Mouse (Mus musculus) intestine, postnatal 0 days (tissue): ENCODE measurements around the gene Mettl22. TPM values are rescaled to one million over a fixed set of nuclear protein-coding genes. Genes with fewer than 3 reads are reported as not detected.

ENCODE experiments used
- ATAC-seq: fragments of 200-750 bp; cut with Nextera tagmentation; 2 replicates; pipeline ENCODE4 v1.8.0; 2017; ENCODE audit warnings: mild to moderate bottlenecking, moderate TSS enrichment, moderate library complexity
- H3K27ac ChIP-seq: fragments of 300-500 bp; sonication (generic); 2 replicates; pipeline ENCODE4 v1.5.1; 2014; ENCODE audit warnings: mild to moderate bottlenecking, low read depth, low read length, moderate library complexity
- H3K27me3 ChIP-seq: fragments of 300-500 bp; sonication (generic); replicated peaks from 2 replicates; pipeline ENCODE4 v1.6.1; 2014; ENCODE audit warnings: low read length, mixed read lengths; ENCODE audit not compliant: control insufficient read depth, insufficient read depth
- H3K36me3 ChIP-seq: fragments of 300-500 bp; sonication (generic); 2 replicates; pipeline ENCODE4 v1.6.1; 2014; ENCODE audit warnings: mild to moderate bottlenecking, moderate library complexity; ENCODE audit not compliant: control insufficient read depth, insufficient read depth
- H3K4me1 ChIP-seq: fragments of 300-500 bp; sonication (generic); replicated peaks from 2 replicates; pipeline ENCODE4 v1.6.1; 2014; ENCODE audit warnings: antibody characterized with exemption, low read length, mixed read lengths; ENCODE audit not compliant: control insufficient read depth, insufficient read depth
- H3K4me2 ChIP-seq: fragments of 300-500 bp; sonication (generic); replicated peaks from 2 replicates; pipeline ENCODE4 v1.6.1; 2014; ENCODE audit warnings: low read depth, mild to moderate bottlenecking, moderate library complexity
- H3K4me3 ChIP-seq: fragments of 300-500 bp; sonication (generic); 2 replicates; pipeline ENCODE4 v1.5.1; 2014; ENCODE audit warnings: low read depth, low read length
- H3K9ac ChIP-seq: fragments of 300-500 bp; sonication (generic); 2 replicates; pipeline ENCODE4 v1.6.1; 2014; ENCODE audit warnings: mild to moderate bottlenecking, low read depth, low read length
- H3K9me3 ChIP-seq: fragments of 300-500 bp; sonication (generic); 2 replicates; pipeline ENCODE4 v1.6.1; 2016; ENCODE audit warnings: mixed run types; ENCODE audit not compliant: control insufficient read depth
- CTCF ChIP-seq: sonication (generic); IDR thresholded peaks from 2 replicates; pipeline ENCODE4 v1.5.1; 2016; ENCODE audit warnings: low read depth, mild to moderate bottlenecking, control low read depth, antibody characterized with exemption, moderate library complexity
- WGBS: fragments of 180-500 bp; shearing (Covaris S2); extraction: QIAGEN DNeasy Blood & Tissue Kit; methylation state at CpG from one replicate; pipeline ENCODE4 v1.1.7; 2014; 5-methylcytosine and 5-hydroxymethylcytosine counted together
- polyA plus RNA-seq: library from polyadenylated mRNA; unstranded; fragments of >200 nt; fragmentation: Nextera tagmentation; extraction: Ambion mirVana; gene quantifications from 2 replicates; pipeline ENCODE4 v1.2.1, GENCODE M21; 2015

The Mettl22 gene
- polyA plus RNA-seq, result 12.3 and 14.8 TPM in 2 replicates

GRCm38 (mm10) chr16:8470603-8471481, at the start of gene Mettl22:
Mettl22 (plus strand) TSS chr16:8470788.
- Histone ChIP-seq H3K9ac (peak within 1 kb of the TSS; percentile 71), H3K4me3 (peak within 1 kb of the TSS; percentile 82), H3K4me1 (no peaks in the 10 kb centered on the region; the same call in 1 of the 2 replicates), H3K27me3 (no peaks in the 10 kb centered on the region), H3K9me3 (no peaks in the 10 kb centered on the region), H3K36me3 (no peaks in the 10 kb centered on the region), H3K27ac (peak within 1 kb of the TSS; percentile 86), H3K4me2 (peak within 1 kb of the TSS; percentile 92)
- under 1% methylated on average over 48 of the region's 48 CpGs for WGBS
- ATAC-seq, result peak; percentile 98
- peak; percentile 53 for TF ChIP-seq CTCF

- Histone ChIP-seq H3K27ac (no peak overlapping the region), H3K9me3 (no peaks in the 10 kb centered on the region), H3K27me3 (peaks cover 28% of the 10 kb centered on the region), H3K4me1 (no peaks in the 10 kb centered on the region), H3K36me3 (no peaks in the 10 kb centered on the region), H3K4me3 (no peak overlapping the region), H3K4me2 (no peak overlapping the region), H3K9ac (no peak overlapping the region)
- no peak for ATAC-seq
- WGBS, result 87% methylated on average over 4 of the region's 4 CpGs
- TF ChIP-seq CTCF, result no peak
Observed at GRCm38 (mm10) chr16:8420842-8421241, 49.7 kb upstream of the Mettl22 start.

- H3K9me3 ChIP-seq, result no peaks in the 10 kb centered on the region
Observed at GRCm38 (mm10) chr16:8423626-8424114, 46.9 kb upstream of the Mettl22 start.

GRCm38 (mm10) chr16:8424161-8424970, 46.2 kb upstream of the Mettl22 start:
- Histone ChIP-seq H3K4me2 (peak overlapping the region; percentile 57), H3K9ac (no peak overlapping the region), H3K9me3 (no peaks in the 10 kb centered on the region), H3K27ac (no peak overlapping the region), H3K4me1 (no peaks in the 10 kb centered on the region), H3K27me3 (peaks cover 38% of the 10 kb centered on the region), H3K36me3 (no peaks in the 10 kb centered on the region), H3K4me3 (peak overlapping the region; percentile 25)
- no peak for ATAC-seq
- WGBS, result 5% methylated on average over 35 of the region's 43 CpGs
- no peak for TF ChIP-seq CTCF

More at GRCm38 (mm10) chr16:8423626-8424114, 46.9 kb upstream of the Mettl22 start:
- TF ChIP-seq CTCF, result no peak
- no peaks in the 10 kb centered on the region for H3K4me1 ChIP-seq
- H3K27me3 ChIP-seq, result peaks cover 38% of the 10 kb centered on the region
- H3K36me3 ChIP-seq, result no peaks in the 10 kb centered on the region
- WGBS, result 49% methylated on average over 7 of the region's 7 CpGs
- no peak overlapping the region for H3K4me2 ChIP-seq
- no peak overlapping the region for H3K4me3 ChIP-seq
- no peak overlapping the region for H3K9ac ChIP-seq
- H3K27ac ChIP-seq, result no peak overlapping the region
- no peak for ATAC-seq

DNA sequence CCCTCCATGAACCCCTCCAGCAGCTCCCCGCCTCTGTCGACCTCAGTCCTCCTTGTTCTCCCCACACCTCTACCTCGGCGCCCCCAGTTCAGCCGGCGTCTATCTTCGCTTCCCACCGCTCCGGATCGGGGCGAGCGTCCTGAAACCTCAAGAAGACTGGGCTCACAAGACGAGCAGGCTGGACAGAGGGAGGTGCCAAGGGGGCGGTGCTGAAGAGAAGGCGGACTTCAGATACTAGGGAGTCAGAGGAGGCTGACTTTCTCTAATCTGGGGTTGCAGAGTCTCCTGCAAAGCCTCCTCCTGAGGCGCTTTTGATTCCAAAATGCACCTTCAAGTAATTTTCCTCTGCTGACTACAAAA, 45.6 kb upstream of the Mettl22 start, which contains the start of gene Tmem114:
Tmem114 (minus strand) TSS at position 166 of the 360 bp plus-strand sequence.
- no peak for ATAC-seq
- Histone ChIP-seq H3K4me2 (peak within 1 kb of the TSS; percentile 57), H3K27me3 (peaks cover 38% of the 10 kb centered on the region), H3K9ac (no peak within 1 kb of the TSS), H3K9me3 (no peaks in the 10 kb centered on the region), H3K36me3 (no peaks in the 10 kb centered on the region), H3K4me3 (peak within 1 kb of the TSS; percentile 25), H3K4me1 (no peaks in the 10 kb centered on the region), H3K27ac (no peak within 1 kb of the TSS)
- under 1% methylated on average over 16 of the region's 16 CpGs for WGBS
- no peak for TF ChIP-seq CTCF

- no peak for TF ChIP-seq CTCF
- H3K27me3 ChIP-seq, result peaks cover 38% of the 10 kb centered on the region
- H3K9me3 ChIP-seq, result no peaks in the 10 kb centered on the region
- no peaks in the 10 kb centered on the region for H3K4me1 ChIP-seq
- 80% methylated on average over 5 of the region's 5 CpGs for WGBS
- no peak for ATAC-seq
- H3K36me3 ChIP-seq, result no peaks in the 10 kb centered on the region
- no peak overlapping the region for H3K4me2 ChIP-seq
- H3K27ac ChIP-seq, result no peak overlapping the region
- H3K9ac ChIP-seq, result no peak overlapping the region
- H3K4me3 ChIP-seq, result no peak overlapping the region
Observed at GRCm38 (mm10) chr16:8425736-8426135, 44.9 kb upstream of the Mettl22 start.
